Mouse (Mus musculus) forebrain, embryonic 16.5 days (tissue): ENCODE measurements around the gene Memo1. TPM values are rescaled to one million over a fixed set of nuclear protein-coding genes. Genes with fewer than 3 reads are reported as not detected.

Experiments
- ATAC-seq: fragments of 200-750 bp; cut with Nextera tagmentation; 2 replicates; pipeline ENCODE4 v1.8.0; 2017; ENCODE audit warnings: mild to moderate bottlenecking, moderate library complexity
- H3K27ac ChIP-seq: fragments of 300-500 bp; sonication (generic); 2 replicates; pipeline ENCODE4 v1.5.1; 2014; ENCODE audit warnings: low read length, control low read depth
- H3K27me3 ChIP-seq: fragments of 300-500 bp; sonication (generic); replicated peaks from 2 replicates; pipeline ENCODE4 v1.6.1; 2014; ENCODE audit warnings: low read length; ENCODE audit not compliant: control insufficient read depth, insufficient read depth
- H3K36me3 ChIP-seq: fragments of 300-500 bp; sonication (generic); 2 replicates; pipeline ENCODE4 v1.6.1; 2014; ENCODE audit not compliant: control insufficient read depth, insufficient read depth
- H3K4me1 ChIP-seq: fragments of 300-500 bp; sonication (generic); replicated peaks from 2 replicates; pipeline ENCODE4 v1.6.1; 2014; ENCODE audit warnings: low read length; ENCODE audit not compliant: control insufficient read depth, insufficient read depth
- H3K4me2 ChIP-seq: fragments of 300-500 bp; sonication (generic); 2 replicates; pipeline ENCODE4 v1.6.1; 2014; ENCODE audit warnings: mild to moderate bottlenecking, low read length, control low read depth
- H3K4me3 ChIP-seq: fragments of 300-500 bp; sonication (generic); replicated peaks from 2 replicates; pipeline ENCODE4 v1.5.1; 2014; ENCODE audit warnings: mild to moderate bottlenecking, low read length, control low read depth
- H3K9ac ChIP-seq: fragments of 300-500 bp; sonication (generic); replicated peaks from 2 replicates; pipeline ENCODE4 v1.6.1; 2014; ENCODE audit warnings: low read depth, low read length, control low read depth
- H3K9me3 ChIP-seq: fragments of 300-500 bp; sonication (generic); 2 replicates; pipeline ENCODE4 v1.6.1; 2016; ENCODE audit warnings: low read length; ENCODE audit not compliant: control insufficient read depth
- WGBS: fragments of 180-500 bp; shearing (Covaris S2); extraction: QIAGEN DNeasy Blood & Tissue Kit; methylation state at CpG from one replicate; pipeline ENCODE4 v1.1.7; 2014; 5-methylcytosine and 5-hydroxymethylcytosine counted together
- polyA plus RNA-seq: library from polyadenylated mRNA; unstranded; fragments of >200 nt; fragmentation: Nextera tagmentation; extraction: Ambion mirVana; gene quantifications from 2 replicates; pipeline ENCODE4 v1.2.1, GENCODE M21; 2015

Memo1 gene
- polyA plus RNA-seq, 1 experiment from 2014 or later: 66.3 TPM

DNA sequence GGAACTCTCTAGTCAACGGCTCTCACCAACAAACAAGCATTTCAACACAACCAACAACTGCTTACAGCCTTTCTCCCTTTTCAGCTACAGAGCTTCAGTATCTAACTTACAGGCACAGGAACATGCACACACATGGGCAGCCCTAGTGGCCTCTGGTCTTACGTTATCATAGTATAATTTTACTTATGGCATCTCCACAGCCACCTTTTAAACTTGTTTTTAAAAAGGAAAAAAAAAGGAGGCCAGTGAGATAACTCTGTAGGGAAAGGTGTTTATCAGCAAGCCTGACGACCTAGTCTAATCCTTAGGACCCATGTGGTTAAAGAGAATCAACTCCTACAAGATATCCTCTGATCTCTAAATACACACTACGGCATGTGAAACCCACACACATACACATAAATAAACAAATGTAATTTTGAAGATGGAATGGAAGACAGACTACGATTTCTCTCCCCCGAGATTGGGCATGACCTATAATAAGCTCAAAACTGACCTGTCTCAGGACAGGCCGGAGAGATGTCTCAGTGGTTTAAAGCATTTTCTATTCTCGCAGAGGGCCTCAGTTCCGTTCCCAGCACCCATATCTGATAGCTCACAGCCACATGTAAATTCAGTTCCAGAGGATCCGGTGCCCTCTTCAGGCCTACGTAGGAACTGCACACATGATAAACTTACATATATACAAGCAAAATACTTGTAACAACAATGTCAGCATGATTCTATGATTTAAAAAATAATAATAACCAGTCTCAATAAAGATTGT is 27.7 kb downstream of the Memo1 start:
- H3K4me2 ChIP-seq: no peak overlapping the region
- H3K27me3 ChIP-seq: no peaks in the 10 kb centered on the region
- H3K9ac ChIP-seq: no peak overlapping the region
- H3K36me3 ChIP-seq: no peaks in the 10 kb centered on the region
- no peak overlapping the region for H3K27ac ChIP-seq
- no peak overlapping the region for H3K4me3 ChIP-seq
- WGBS: 94% methylated on average over 11 of the region's 11 CpGs
- peaks cover 13% of the 10 kb centered on the region for H3K4me1 ChIP-seq
- ATAC-seq: no peak
- no peaks in the 10 kb centered on the region for H3K9me3 ChIP-seq

DNA sequence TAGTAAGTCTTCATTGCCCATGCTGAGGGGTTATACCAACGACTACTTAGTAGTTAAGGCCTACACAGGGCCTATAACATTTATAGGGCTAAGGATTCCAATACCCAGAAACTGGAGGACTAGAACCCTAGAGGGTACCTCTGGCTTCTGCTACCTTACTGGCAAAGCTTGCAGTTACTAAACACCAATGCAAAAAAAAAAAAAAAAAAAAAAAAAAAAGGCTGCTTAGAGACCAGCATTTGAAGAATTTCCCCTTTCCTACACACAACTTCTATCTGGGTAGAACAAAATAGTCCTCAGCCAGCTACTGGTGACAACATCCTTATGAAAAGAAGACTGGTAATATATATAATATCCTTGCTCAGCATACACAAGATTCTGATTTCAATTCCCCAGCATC is 29.7 kb downstream of the Memo1 start:
- Histone ChIP-seq H3K4me1 (peaks cover 15% of the 10 kb centered on the region), H3K27me3 (no peaks in the 10 kb centered on the region), H3K9me3 (no peaks in the 10 kb centered on the region), H3K9ac (no peak overlapping the region), H3K36me3 (no peaks in the 10 kb centered on the region), H3K4me3 (no peak overlapping the region), H3K4me2 (no peak overlapping the region), H3K27ac (no peak overlapping the region)
- no peak for ATAC-seq
- 71% methylated on average over 1 of the region's 1 CpGs for WGBS

DNA sequence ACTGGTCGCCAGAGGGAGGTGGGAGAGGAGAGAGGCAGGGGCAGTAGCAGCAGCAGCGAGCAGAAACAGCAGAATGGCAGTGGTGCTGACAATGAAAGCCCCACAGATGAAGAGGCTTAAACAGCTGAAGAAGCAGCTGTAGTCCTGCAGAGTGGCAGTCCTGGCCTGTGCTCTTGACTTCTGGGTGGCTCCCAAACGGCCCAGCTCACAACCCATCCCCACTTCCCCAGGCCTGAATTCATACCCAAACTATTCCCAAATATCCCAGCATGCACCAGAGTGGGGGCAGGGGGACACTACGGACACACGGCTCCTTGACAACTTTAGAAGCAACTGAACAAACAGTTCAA is 30.2 kb downstream of the Memo1 start:
- Histone ChIP-seq H3K27ac (no peak overlapping the region; the same call in 1 of the 2 replicates), H3K9ac (no peak overlapping the region), H3K4me1 (peaks cover 15% of the 10 kb centered on the region), H3K9me3 (no peaks in the 10 kb centered on the region), H3K36me3 (no peaks in the 10 kb centered on the region), H3K4me2 (no peak overlapping the region), H3K27me3 (no peaks in the 10 kb centered on the region), H3K4me3 (no peak overlapping the region)
- ATAC-seq: 0 out of 2 replicates have a peak, but pooled peaks have one; percentile 31
- WGBS: 14% methylated on average over 5 of the region's 5 CpGs

DNA sequence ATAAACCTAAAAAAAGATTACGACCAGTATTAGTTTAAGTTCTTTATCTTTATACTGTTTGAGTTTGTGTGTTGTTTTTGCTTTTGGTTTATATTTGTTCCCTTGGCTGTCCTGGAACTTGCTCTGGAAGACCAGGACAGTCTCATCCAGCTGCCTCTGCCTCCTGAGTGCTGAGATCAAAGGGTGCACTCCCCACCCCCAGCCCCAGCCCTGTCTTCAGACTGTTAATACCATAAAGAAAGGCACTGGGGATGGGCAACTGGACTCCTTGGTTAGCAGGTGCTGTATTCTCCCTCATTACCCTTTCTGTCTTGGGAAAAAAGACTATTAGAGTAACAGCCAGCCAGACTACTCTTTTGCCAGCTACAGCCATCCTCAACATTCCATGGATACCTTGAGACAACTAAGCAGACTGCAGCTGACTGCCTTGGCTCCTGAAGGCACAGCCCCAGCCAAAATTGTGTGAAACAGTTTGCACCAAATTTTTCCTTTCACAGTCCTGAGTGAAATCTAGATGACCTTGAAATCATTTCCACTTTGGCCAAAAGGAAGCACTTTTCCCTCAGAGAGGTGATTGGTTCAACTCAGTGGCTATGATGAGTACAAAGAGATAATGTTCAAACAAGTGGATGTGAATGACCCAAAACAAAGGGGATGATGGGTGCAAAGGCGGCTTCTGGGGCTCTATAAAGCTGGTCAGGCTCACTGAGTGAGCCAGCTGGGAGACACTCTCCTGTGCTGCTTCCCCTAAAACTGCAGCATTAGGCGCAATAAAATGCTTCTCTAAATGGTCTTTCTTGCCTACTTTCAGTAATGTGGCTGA is 30.8 kb downstream of the Memo1 start:
- WGBS: 56% methylated on average over 3 of the region's 3 CpGs
- Histone ChIP-seq H3K27me3 (no peaks in the 10 kb centered on the region), H3K9ac (no peak overlapping the region), H3K27ac (no peak overlapping the region; the same call in 1 of the 2 replicates), H3K36me3 (no peaks in the 10 kb centered on the region), H3K4me2 (no peak overlapping the region), H3K9me3 (no peaks in the 10 kb centered on the region), H3K4me1 (peaks cover 15% of the 10 kb centered on the region), H3K4me3 (no peak overlapping the region)
- ATAC-seq: peak; percentile 49; the same call in 1 of the 2 replicates

DNA sequence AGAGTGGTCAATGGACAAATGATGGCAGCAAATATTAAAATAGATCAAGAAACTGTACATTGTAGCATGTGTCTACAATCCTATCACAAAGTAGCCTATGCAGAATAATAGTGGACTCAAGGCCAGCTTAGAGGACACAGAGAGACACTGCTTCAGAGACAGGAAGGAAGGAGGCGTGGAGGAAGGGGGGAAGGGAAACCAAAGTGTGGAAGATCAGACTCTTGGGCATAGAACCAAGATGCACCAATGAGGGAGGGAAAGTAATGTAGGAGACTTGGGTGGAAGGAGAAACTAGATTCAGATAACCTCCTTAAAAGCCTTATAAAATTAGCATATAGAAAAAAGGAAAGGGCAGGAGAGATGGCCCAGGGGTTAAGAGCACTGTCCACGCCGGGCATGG is 32.9 kb downstream of the Memo1 start:
- H3K27ac ChIP-seq: no peak overlapping the region
- no peaks in the 10 kb centered on the region for H3K9me3 ChIP-seq
- H3K4me2 ChIP-seq: no peak overlapping the region
- no peaks in the 10 kb centered on the region for H3K36me3 ChIP-seq
- no peak for ATAC-seq
- no peak overlapping the region for H3K9ac ChIP-seq
- 93% methylated on average over 3 of the region's 3 CpGs for WGBS
- no peaks in the 10 kb centered on the region for H3K27me3 ChIP-seq
- no peak overlapping the region for H3K4me3 ChIP-seq
- H3K4me1 ChIP-seq: peaks cover 15% of the 10 kb centered on the region

DNA sequence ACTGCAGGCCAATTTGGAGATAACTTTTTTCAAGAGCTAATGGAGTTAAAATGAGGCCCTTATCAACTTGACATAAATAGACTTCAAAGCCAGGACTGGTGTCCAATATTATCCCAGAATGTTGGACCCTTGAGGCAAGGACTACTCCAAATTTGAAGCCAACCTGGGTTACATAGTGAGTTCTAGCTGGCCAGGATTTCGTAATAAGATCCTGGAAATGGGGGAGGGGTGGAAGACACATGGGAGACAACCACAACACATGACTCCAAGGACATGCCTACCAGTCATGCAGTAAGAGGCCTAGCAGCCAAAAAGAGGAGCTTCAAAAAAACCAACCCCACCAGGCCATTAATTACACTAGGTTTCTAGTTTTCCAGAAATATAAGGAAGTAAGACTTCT is 50.0 kb downstream of the Memo1 start:
- Histone ChIP-seq H3K4me3 (no peak overlapping the region), H3K27me3 (no peaks in the 10 kb centered on the region), H3K9me3 (no peaks in the 10 kb centered on the region), H3K4me1 (no peaks in the 10 kb centered on the region), H3K9ac (no peak overlapping the region), H3K27ac (no peak overlapping the region), H3K36me3 (no peaks in the 10 kb centered on the region), H3K4me2 (no peak overlapping the region)
- 90% methylated on average over 1 of the region's 1 CpGs for WGBS
- ATAC-seq: no peak

DNA sequence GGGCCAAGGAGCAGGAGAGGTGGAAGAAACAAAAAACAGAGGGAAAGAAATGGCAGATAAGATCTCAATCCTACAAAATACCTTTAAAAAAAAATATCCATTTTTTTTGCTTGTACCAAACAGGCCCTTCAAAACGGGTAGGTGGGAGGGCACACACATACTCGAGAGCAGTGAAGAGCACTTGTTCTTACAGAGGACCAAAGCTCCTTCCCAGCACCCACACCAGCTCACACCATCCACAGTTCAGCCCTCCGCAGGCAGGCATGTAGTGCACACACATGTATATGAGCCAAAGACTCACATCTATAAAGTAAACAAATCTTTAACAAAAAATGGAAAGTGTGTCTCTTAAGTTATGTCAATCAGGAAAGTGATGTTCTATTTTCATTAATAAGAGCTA is 52.5 kb downstream of the Memo1 start:
- no peak overlapping the region for H3K4me2 ChIP-seq

DNA sequence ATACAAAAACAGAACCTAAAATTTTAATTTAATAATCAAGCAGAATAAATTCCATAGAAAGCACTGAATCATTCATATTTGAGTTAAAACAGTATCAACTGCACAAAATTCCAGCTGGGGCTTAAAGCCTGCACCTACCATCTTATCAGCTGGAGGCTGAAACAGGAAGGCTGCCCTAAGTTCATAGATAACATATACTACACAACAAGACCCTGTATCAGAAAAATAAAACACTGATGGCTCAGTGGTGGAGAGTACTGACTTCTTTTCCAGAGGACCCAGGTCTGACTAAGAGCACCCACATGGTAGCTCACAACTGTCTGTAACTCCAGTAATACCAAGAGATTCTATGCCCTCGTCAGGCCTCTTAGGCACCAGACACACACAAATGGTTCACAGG is 55.0 kb downstream of the Memo1 start:
- H3K27ac ChIP-seq: no peak overlapping the region
- no peak overlapping the region for H3K4me3 ChIP-seq
- no peak overlapping the region for H3K4me2 ChIP-seq
- H3K36me3 ChIP-seq: no peaks in the 10 kb centered on the region
- 96% methylated on average over 1 of the region's 1 CpGs for WGBS
- H3K9me3 ChIP-seq: no peaks in the 10 kb centered on the region
- no peak for ATAC-seq
- no peaks in the 10 kb centered on the region for H3K4me1 ChIP-seq
- no peaks in the 10 kb centered on the region for H3K27me3 ChIP-seq
- no peak overlapping the region for H3K9ac ChIP-seq

More for the DNA sequence above, 52.5 kb downstream of the Memo1 start:
- Histone ChIP-seq H3K9ac (no peak overlapping the region), H3K4me1 (no peaks in the 10 kb centered on the region), H3K9me3 (no peaks in the 10 kb centered on the region), H3K4me3 (no peak overlapping the region), H3K36me3 (no peaks in the 10 kb centered on the region), H3K27ac (no peak overlapping the region), H3K27me3 (no peaks in the 10 kb centered on the region)
- WGBS: 83% methylated on average over 3 of the region's 3 CpGs
- no peak for ATAC-seq

DNA sequence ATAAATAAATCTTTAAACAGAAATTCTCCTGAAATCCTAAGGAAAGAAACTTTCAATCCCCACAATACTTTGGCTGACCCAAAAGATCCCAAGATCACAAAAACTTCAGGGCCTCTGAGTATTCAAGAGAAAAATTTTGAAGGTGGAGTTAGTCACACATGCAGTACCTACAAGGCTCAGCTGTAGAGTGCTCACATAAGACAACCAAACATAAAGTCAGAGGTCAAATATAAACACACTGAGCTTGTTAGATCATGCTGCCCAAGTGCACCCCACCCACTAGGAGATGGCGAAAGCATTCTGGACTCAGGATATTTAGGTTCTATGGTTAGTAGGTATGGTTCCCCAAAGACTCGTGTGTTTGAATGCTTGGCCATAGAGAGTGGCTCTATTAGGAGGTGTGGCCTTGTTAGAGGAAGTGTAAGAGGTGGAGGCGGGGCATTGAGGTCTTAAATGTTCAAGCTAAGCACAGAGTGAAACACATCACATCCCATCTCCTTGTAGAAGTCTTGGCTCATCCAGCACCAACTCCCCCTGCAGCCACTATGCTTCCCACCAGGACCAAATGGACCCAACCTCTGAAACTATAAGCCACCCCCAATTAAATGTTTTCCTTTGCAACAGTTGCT is 67.1 kb downstream of the Memo1 start:
- no peak overlapping the region for H3K4me2 ChIP-seq
- no peak overlapping the region for H3K9ac ChIP-seq
- no peak overlapping the region for H3K4me3 ChIP-seq
- 90% methylated on average over 3 of the region's 3 CpGs for WGBS
- no peaks in the 10 kb centered on the region for H3K4me1 ChIP-seq
- H3K27ac ChIP-seq: no peak overlapping the region
- H3K27me3 ChIP-seq: no peaks in the 10 kb centered on the region
- no peaks in the 10 kb centered on the region for H3K36me3 ChIP-seq
- no peak for ATAC-seq
- no peaks in the 10 kb centered on the region for H3K9me3 ChIP-seq
